Mouse (Mus musculus) retina, embryonic 14.5 days (tissue): ENCODE results near the gene Rere.
A peak's percentile ranks its signal among the peaks of the same experiment; 100 is the strongest.
"Not testable (repeated sequence)": the region's sequence is repeated elsewhere in the genome, so short reads cannot be mapped to it uniquely, and the experiment has no call there.

Experiments used
- DNase-seq: peaks from one replicate; pipeline ENCODE4 v3.0.0-alpha.2; 2015; ENCODE audit warnings: low spot score

Rere gene

DNA sequence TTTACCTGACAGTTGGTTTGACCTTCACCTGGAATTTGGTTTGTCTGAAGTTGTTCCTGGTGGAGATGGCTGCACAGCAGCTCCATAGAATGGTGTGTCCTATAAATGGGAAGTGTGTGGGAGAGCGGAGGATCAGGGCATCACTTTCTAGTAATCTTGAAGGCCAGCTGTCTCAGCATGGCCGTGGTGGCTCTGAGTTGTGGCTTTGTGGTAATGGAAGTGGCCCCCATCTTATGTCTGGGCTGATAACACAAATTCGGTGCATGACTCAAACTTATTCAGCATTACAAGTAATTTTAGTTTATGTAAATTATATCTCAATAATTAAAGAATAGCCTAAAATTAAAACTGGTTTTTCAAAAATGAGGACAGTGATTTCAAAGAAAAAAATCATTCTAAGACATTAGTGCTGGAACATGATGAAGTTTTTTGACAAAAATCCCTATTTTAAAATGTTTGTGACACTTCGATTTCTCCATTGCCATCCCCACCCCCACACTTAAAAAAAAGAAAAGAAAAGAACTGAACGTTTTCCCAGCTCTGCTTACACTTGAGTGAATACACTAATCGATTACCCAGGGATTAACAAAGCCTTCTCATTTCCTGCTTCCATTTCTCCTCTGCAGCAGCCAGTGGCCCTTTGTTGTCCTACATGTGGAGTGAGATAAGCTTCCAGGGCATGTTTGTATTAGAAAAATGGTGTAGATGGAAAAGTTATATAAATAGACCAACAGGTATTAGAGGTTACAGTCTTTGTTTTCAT lies 180.2 kb downstream of the Rere start:
- DNase-seq = peak; percentile 81

GRCm38 (mm10) chr4:150462367-150462766 lies 180.9 kb downstream of the Rere start:
- DNase-seq = no peak

GRCm38 (mm10) chr4:150465759-150466158 lies 184.3 kb downstream of the Rere start:
- peak; percentile 82 for DNase-seq

DNA sequence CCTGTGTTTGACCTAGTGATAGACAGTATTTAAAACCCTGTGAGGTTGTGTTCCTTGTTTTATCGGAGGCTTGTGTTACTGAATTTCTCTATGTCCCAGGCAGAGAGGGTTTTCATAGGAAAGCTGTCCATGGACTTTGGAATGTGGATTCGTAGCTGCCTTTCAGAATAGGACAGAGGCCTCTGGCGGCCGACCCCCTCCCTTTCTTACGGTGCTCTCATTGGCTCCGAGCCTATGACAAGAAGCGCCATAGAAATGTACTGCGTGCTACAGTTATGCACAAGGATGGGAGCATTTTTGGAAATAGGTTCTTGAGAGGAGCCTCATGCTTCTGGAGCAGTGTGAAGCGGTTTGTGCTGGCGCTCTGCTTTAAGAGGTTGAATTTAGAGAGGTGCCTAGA lies 187.8 kb downstream of the Rere start:
- DNase-seq = no peak

- DNase-seq = no peak
These were observed 189.4 kb downstream of the Rere start for GRCm38 (mm10) chr4:150470674-150471328.

- no peak for DNase-seq
These were observed 191.4 kb downstream of the Rere start for GRCm38 (mm10) chr4:150472751-150473436.

- no peak for DNase-seq
These were observed 192.1 kb downstream of the Rere start for GRCm38 (mm10) chr4:150473437-150474070.

GRCm38 (mm10) chr4:150474086-150474485 lies 192.6 kb downstream of the Rere start:
- DNase-seq = no peak

GRCm38 (mm10) chr4:150476258-150476657 lies 194.8 kb downstream of the Rere start:
- DNase-seq = no peak

DNA sequence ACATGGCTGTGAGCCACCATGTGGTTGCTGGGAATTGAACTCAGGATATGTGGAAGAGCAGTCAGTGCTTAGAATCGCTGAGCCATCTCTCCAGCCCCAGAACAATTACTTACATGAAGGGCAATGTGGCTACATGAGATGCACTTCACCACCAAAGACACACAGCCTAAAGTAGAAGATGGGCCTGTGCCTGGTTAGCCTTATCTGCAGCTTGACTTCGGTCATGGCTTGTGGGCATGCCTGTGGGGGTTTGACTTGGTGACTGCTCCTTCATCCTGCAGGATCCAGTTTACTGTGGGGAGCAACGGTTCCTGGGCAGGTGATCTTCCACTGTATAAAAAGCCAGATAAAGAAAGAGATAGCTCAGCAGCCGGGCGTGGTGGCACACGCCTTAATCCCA lies 196.6 kb downstream of the Rere start:
- no peak for DNase-seq

DNA sequence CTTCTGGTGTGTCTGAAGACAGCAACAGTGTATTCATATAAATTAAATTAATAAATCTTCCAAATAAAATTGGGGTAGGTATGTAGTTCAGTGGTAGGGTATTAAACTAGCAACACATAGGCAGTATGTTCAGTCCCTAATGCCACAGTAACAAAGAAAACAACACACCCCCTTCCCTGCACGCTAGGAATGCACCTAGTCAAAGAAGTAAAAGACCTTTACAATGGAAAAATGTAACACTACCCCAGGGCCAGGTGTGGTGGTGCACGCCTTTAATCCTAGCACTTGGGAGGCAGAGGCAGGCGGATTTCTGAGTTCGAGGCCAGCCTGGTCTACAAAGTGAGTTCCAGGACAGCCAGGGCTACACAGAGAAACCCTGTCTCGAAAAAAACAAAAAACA lies 201.6 kb downstream of the Rere start:
- DNase-seq = not testable (repeated sequence)

DNA sequence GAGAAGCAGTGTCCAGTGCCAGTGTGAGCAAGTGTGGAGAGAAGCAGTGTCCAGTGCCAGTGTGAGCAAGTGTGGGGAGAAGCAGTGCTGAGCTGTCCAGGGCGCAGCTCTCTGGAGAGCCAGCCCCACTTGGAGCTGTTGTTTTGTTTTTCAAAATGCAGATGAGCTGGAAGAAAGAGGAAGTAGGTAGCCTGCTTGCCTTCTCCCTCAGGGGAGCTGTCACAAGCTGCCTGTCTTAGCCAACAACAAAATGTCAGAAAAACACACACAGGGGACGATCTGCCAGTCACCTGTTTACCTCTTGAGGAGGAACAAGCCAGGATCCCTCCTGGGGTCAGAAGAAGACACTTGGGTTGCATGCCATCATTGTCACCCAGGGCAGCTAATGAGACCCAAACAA lies 204.7 kb downstream of the Rere start:
- DNase-seq = no peak

DNA sequence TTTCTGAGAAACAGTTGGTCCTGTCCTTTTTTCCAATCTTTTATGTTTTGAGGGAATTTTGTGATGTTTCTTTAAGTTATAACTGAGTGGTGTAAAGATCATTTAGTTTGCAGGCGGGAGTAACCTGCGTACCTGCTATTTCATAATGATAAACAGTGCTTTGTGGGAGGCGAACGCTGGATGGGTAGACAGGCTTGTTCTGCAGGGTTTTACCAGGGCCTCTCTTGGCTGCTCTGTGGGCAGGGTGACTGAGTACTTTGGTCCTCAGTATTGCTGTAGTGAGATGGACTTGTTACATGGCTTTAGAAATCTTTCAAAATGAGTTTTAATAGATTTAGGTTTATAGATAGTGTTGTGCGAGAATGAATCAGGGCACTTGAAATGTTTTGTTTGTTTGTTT lies 205.7 kb downstream of the Rere start:
- no peak for DNase-seq

- DNase-seq = peak; percentile 88
These were observed 206.8 kb downstream of the Rere start for GRCm38 (mm10) chr4:150488096-150488748.

DNA sequence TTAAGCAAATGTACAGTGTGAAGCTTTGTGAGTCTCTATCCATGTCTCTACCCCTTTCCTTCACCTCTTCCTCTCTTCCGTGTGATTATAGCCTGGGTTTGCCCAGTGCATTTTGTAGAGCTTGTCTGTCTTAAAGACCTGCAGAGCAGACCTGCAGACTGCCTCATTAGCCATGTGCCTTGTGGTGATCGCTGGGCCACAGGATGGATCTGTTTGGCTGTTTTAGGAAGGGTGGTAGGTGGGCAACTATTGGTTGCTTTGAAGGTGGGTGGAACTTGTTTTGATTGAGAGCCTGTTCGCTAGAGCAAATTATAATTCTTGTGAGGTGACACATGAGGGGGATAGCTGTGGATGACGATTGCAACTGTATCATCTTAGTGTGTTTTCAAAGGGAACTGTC lies 207.3 kb downstream of the Rere start:
- DNase-seq = peak; percentile 16

GRCm38 (mm10) chr4:150490050-150490449 lies 208.6 kb downstream of the Rere start:
- DNase-seq = no peak

GRCm38 (mm10) chr4:150491710-150492109 lies 210.3 kb downstream of the Rere start:
- DNase-seq = peak; percentile 21

DNA sequence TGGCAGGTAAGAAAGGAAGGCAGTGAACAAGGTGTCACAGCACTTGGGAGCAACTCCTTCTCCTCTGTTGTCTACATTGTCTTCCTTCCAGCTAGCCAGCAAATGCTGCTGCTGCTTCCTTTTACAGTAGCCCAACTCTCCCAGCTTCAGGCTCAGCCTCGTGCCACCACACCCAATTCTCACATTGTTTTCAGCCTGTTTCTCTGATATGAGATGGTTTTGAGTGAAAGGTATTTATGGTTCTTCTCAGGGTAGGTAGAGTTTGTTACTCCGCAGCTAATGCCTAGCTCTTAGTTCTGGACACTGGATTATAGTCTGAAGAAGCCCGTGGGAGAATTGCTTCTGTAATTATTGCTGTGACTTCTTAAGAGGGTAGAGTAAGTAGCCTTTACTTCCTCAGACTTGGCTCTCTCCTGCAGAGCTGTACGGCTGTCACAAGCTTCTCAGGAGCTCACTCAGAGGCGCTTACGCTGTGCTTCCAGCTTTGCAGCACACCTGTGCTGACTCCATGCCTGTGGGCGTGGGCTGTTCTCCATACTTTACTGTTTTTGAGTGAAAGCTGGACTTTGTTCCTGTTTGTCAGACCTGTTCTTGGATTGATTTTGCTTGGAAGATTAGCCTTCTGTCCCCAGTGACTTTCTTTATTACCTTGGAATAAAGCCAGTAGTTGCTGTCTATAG lies 212.0 kb downstream of the Rere start:
- DNase-seq = no peak

GRCm38 (mm10) chr4:150493938-150494330 lies 212.5 kb downstream of the Rere start:
- DNase-seq = not testable (repeated sequence)

DNA sequence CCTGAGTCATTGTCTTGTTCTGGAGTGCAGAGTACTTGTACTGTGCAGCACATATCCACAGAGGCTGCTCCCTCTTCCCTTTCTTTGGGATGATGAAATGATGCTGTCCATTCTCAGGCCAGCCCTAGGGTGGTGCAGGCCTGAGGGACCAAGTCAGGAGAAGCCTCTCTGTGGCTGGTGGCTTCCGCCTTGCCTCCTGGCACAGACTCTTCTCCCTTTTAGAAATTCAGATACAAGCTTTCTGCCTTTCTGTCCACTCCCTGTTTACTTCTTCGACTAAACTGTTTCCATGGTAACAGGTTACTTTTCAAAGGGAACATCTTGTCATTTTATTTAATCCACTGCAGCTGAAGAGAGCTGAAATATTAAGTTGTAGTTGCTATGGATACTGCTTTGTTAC lies 214.1 kb downstream of the Rere start:
- no peak for DNase-seq

DNA sequence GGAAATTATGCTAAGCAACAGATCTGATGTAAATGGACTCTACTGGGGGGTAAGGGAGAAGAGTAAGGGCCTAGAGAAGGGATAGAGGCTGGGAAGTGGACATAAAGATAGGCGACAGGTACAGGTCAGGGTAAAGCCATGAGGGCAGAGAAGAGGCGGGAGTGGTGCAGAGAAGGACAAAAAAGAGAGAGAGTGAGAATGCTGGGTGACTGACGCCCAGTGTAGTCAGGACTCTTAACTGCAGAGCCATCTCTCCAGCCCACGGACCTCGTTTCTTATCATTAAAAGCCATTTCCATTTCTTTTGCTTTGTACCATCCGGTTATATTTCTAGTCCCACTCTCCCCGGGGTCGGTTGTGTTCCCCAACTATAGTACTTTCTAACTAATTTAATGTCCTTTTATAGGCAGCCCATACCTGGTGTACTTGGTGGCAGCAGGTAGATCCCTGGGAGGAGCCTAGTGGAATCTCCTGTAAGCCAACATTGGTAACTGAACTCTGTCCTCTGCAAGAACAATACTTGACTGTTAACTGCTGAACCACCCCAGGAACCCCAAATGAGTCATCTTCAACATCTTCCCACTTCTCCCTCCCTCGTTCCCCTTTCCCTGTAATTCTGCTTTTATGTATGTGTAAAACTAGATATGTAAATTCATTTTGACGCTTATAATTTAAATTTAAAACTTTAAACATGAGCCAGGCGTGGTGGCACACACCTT lies 223.0 kb downstream of the Rere start:
- DNase-seq = no peak
